Mouse (Mus musculus) heart, adult 18-20 months (tissue): ENCODE results near the gene Pigp. TPM values are rescaled to one million over a fixed set of nuclear protein-coding genes. Genes with fewer than 3 reads are reported as not detected.

Experiments used
- DNase-seq, 2 experiments: peaks; one replicate each; pipeline ENCODE4 v3.0.0; 2021 to 2022; ENCODE audit warnings: mixed read lengths in 1 of 2
- long read RNA-seq, 2 experiments: library from polyadenylated mRNA; stranded (forward); transcript quantifications; one replicate each; pipeline ENCODE4 v2.0.0; 2021
- total RNA-seq, 2 experiments: library from RNA; stranded (reverse); gene quantifications; 2 replicates each; pipeline ENCODE4 v1.2.3; 2021

Pigp gene
- total RNA-seq = 100 to 1,000 TPM; 119 to 125 TPM
- long read RNA-seq, experiment 1, transcript Pigp-202 (5 exons, 745 nt) = major isoform, 63 of 85 reads
- long read RNA-seq, experiment 1, transcript Pigp-203 (5 exons, 966 nt) = minor isoform, 6 of 85 reads
- long read RNA-seq, experiment 1, partial matches to known transcripts = 1 of 85 reads
- long read RNA-seq, experiment 1, other reads (novel, unspliced or antisense) = 7 of 85 reads
- long read RNA-seq, experiment 2, transcript Pigp-203 (5 exons, 966 nt) = minor isoform, 7 of 75 reads
- long read RNA-seq, experiment 2, transcript Pigp-202 (5 exons, 745 nt) = major isoform, 53 of 75 reads
- long read RNA-seq, experiment 2, partial matches to known transcripts = 3 of 75 reads
- long read RNA-seq, experiment 2, other reads (novel, unspliced or antisense) = 8 of 75 reads

DNA sequence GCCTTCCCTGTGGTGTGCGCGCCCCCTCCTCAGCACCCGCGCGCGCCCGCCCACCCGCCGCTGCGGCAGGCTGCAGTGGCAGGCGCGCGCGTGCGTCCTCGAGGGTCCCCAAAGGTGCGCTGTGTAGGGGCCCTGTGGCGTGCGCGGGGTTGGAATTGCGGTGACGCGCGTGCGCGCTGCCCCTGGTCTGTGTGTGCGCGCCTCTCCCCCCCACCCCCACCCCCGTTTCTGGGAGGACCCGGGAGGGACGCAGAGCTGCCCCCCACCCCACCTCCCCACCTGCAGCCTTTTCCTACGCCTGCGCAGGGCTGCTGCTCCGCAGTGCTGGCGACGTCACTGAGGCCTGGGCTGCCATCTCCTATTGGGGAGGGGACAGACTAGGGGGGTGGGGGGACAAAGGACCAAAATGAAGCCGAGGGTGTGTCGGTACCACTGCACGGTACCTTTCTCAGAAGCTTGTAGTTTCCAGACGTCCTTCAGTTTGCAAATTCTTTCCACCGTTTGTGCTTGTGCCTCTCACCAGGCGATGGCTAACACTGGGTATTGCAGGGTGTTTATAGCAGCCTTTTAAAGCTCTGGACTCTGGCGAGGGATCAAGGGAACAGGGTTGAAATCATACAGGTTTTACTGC lies at the start of gene Pigp:
TSS of gene Pigp (minus strand) at position 542 of the 631 bp plus-strand sequence.
- DNase-seq = peak; percentile 56 to 70

GRCm38 (mm10) chr16:94420498-94420897 lies 48.9 kb upstream of the Pigp start:
- DNase-seq = no peak

DNA sequence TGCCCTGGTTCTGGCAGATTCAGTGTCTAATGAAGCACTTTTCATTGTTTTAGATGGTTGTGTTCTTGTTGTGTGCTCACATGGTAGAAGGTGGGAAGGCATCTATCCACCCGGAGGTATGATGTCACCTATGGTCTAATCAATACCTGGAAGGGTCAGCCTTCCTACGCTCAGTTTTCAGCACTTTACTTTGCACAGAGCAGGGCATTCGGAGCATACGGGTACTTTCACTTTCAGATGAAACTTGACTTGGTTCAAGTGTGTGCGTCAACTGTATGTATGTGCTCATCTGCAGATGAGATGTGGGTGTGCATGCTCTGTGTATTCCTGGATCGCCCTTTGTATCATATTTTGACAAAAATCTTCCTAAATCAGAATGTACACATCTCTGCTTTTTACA lies 42.5 kb upstream of the Pigp start:
- DNase-seq = no peak

GRCm38 (mm10) chr16:94412760-94413159 lies 41.1 kb upstream of the Pigp start:
- no peak for DNase-seq

- no peak for DNase-seq
These were observed 40.6 kb upstream of the Pigp start for GRCm38 (mm10) chr16:94412198-94412597.

DNA sequence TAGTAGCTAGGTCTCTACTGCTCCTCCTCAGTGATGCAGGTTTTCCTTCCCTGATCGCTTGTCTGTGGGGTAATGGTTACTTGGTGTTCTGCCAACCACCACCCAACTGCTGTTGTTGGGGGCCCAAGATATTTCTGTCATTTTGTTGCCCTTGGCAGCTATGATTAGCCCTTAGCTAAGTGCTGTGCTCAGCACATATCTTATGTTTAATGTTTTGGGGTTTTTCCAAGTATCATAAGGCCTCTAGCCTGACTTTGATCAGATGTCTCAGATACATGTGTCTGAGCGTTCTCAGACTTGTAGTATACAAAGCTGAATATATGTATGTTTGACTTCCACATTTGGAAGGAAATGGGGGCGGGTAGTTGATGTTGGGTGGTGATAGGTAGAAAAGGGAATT lies 39.6 kb upstream of the Pigp start:
- DNase-seq = no peak

GRCm38 (mm10) chr16:94402185-94402584 lies 30.5 kb upstream of the Pigp start:
- DNase-seq = no peak

- DNase-seq = no peak
These were observed 30.0 kb upstream of the Pigp start for GRCm38 (mm10) chr16:94401636-94402035.

DNA sequence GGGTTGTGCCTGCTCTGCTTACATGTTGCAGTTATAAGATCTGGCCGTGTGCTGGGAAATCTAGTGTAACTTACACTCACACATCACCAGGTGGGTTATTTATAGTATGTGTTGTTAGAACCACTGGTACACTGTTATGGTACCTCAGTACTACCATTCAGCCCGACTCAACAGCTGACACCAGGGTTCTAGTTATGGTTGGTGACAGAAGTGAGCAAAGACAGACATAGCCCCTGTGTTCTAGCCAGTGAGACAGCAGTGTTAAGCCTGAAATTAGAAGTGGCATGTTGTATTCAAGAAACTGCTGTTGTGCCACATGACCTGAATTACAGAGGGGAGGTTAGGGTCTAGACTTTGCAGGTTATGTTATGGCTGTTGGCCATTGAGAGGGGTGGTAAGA lies 27.5 kb upstream of the Pigp start:
- no peak for DNase-seq

GRCm38 (mm10) chr16:94396641-94397040 lies 25.0 kb upstream of the Pigp start:
- DNase-seq = no peak

GRCm38 (mm10) chr16:94395051-94395450 lies 23.4 kb upstream of the Pigp start:
- DNase-seq = no peak

GRCm38 (mm10) chr16:94392299-94392698 lies 20.7 kb upstream of the Pigp start:
- no peak for DNase-seq

GRCm38 (mm10) chr16:94387690-94388089 lies 16.0 kb upstream of the Pigp start:
- no peak for DNase-seq

GRCm38 (mm10) chr16:94383277-94383676 lies 11.6 kb upstream of the Pigp start:
- no peak for DNase-seq

- DNase-seq = no peak
These were observed 7.7 kb upstream of the Pigp start for GRCm38 (mm10) chr16:94379386-94379785.

GRCm38 (mm10) chr16:94370915-94371300 lies 734 bp downstream of the Pigp start:
- peak; percentile 81 to 83 for DNase-seq

- DNase-seq = peak; percentile 93 to 94
These were observed 1.3 kb downstream of the Pigp start, which contains the start of gene Ttc3 for GRCm38 (mm10) chr16:94370173-94370914. TSS of gene Ttc3 (plus strand) at chr16:94370618.

- no peak for DNase-seq
These were observed 2.0 kb downstream of the Pigp start for GRCm38 (mm10) chr16:94369596-94370172.

DNA sequence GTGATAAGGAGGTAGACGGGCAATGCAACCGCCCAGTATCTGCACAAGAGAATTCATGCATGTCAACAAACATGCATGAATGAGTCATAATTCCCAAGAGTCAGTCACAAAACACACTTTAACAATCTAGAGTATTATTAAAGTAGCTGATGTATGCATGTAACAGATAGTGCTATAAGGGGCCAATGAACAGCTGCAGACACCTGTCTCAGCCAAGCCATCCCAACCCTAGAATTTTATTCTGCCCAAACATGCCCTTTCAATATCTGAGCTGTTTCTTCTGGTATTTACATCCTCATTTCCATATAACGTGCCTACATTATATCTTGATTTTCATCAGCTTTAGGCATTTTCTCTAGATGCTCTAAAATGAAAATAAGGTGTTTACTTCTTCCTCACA lies 6.2 kb downstream of the Pigp start:
- DNase-seq = no peak

- no peak for DNase-seq
These were observed 7.8 kb downstream of the Pigp start for GRCm38 (mm10) chr16:94363814-94364213.

DNA sequence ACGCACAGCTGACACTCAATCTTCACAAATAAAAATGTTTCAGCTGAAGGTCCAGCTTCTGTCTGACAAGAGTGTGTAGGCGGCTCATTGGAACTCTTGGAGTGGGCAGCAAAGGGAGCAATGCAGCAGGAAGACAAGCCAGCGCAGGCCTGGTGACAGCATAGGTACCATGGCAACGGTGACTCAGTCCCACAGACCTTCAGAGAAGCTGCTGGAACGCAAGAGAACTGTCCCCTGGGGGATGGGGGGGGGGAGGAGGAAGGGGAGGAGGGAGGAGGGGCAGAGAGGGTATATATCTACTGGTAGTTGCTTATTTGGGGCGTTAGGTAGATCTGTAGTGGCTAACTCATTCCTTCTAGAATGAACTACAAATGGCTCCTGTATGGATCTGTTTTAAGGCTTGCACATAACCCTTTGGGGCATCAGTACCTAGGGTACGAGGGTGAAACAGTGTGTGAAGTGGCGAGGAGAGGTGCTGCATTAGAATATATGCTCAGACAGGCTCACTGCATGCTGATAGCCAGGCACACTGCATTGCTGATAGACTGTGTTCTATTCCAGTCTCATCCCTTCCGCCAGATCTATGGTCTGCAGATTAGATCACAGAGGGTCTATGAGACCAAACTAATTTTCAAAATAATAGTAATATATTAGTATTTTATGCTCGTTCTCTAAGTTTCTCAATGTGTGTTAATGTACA lies 9.3 kb downstream of the Pigp start:
- DNase-seq = peak; percentile 43 to 66
